Mouse (Mus musculus) CD4-positive naive resting alpha-beta T cell, adult 57 days (primary cell): ENCODE measurements around the gene Atl3. TPM values are rescaled to one million over a fixed set of nuclear protein-coding genes. Genes with fewer than 3 reads are reported as not detected.

ENCODE experiments used
- total RNA-seq: library from RNA; stranded (reverse); gene quantifications from one replicate; pipeline ENCODE4 v1.2.4, GENCODE M21; 2023

Gene Atl3
- 53.1 TPM for total RNA-seq

DNA sequence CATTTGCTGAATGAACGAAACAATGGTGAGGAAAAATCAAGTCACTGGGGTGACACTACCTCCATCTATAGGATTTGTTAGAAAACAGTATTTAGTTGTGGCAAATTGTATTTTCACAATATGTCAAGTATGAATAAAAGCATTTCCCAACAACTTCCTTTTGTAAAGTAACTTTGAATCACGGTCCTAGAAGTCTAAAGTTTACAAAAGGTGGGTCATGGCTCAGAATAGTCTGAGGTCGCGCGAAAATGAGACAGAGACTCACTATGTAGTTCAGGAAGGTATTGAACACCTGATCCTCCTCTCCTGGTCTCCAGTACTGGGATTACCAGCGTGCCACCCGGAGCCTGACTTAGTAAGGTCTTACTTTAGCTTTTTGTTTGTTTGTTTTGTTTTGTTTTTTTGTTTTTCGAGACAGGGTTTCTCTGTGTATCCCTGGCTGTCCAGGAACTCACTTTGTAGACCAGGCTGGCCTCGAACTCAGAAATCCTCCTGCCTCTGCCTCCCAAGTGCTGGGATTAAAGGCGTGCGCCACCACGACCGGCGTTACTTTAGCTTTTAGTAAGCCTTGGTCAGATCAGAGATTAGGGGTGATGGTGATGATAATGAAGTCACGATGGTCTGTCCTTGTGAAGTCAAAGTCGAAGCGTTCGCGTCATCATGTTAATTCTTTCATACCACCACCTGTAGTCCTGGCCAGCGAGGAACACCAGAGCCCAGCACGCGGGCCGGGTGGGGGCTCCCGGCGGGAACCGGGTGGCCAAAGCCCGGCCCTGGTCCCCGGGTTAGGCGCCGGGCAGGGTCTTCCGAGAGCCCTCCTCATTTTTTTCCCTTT, at the start of gene Atl3:
Atl3 (plus strand) TSS at position 689 of the 835 bp plus-strand sequence.

GRCm38 (mm10) chr19:7482599-7483511, 11.0 kb upstream of the Atl3 start, which contains the start of gene Rtn3:
Gene Rtn3 (minus strand): TSS chr19:7483281.

DNA sequence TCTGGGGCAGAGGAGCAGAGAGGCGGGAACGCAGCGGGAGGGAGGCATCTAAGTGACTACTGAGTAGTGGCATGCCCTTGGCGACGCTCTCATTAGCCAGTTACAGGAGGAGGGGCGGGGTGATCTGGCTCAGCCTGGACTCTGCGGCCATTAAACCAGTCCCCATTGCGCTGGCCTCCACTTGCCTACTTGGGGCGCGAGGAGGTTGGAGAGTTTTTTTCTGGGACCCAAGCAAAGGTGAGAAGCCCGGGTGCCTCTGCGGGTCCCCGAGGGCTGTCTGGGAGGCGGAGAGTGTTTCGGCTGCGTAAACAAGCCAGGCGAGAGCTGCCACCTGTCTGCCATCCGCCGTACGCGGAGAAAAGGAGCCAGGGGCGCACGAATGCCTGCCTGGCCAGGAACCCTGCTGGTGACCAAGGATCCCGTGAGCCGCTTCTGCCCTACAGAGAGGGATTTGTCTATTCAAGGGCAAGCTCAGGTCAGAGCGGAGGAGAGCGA, 63.5 kb downstream of the Atl3 start, which contains the start of gene Pla2g16:
Pla2g16 (plus strand) TSS at position 132 of the 495 bp plus-strand sequence.

Other genes starting within 250 kb of the Atl3 start
- 1.0 TPM for gene Rcor2, start 226.7 kb upstream of the Atl3 start, total RNA-seq
- 266 TPM for gene Mark2, start 152.2 kb upstream of the Atl3 start, total RNA-seq
- gene Spindoc, start 111.0 kb upstream of the Atl3 start, total RNA-seq, result 32.5 TPM
- 1.4 TPM for gene 2700081O15Rik, start 76.4 kb upstream of the Atl3 start, total RNA-seq
- gene Rtn3, start 10.8 kb upstream of the Atl3 start, total RNA-seq, result 47.1 TPM
- gene Pla2g16, start 63.4 kb downstream of the Atl3 start, total RNA-seq, result 30.2 TPM
- not detected for gene Lgals12, start 113.2 kb downstream of the Atl3 start, total RNA-seq
- gene Hrasls5, start 118.5 kb downstream of the Atl3 start, total RNA-seq, result not detected
- gene Slc22a19, start 217.3 kb downstream of the Atl3 start, total RNA-seq, result not detected